Mouse (Mus musculus): Measurements from ENCODE around the gene Dnttip2.
A peak's percentile ranks its signal among the peaks of the same experiment; 100 is the strongest.
"Not testable (repeated sequence)": the region's sequence is repeated elsewhere in the genome, so short reads cannot be mapped to it uniquely, and the experiment has no call there.

Dnttip2 gene

GRCm38 (mm10) chr3:122274241-122275024 is at the start of gene Dnttip2:
Dnttip2 (plus strand) TSS chr3:122274388.
- DNase-seq (ENCODE audit: low read depth) = peak; percentile 87

- DNase-seq (ENCODE audit: low read depth) = not testable (repeated sequence)
Observed at GRCm38 (mm10) chr3:122226972-122227371, 47.2 kb upstream of the Dnttip2 start.

GRCm38 (mm10) chr3:122235772-122236171 is 38.4 kb upstream of the Dnttip2 start:
- no peak for DNase-seq (ENCODE audit: low read depth)

- no peak for DNase-seq (ENCODE audit: low read depth)
Observed at GRCm38 (mm10) chr3:122242876-122243275, 31.3 kb upstream of the Dnttip2 start.

DNA sequence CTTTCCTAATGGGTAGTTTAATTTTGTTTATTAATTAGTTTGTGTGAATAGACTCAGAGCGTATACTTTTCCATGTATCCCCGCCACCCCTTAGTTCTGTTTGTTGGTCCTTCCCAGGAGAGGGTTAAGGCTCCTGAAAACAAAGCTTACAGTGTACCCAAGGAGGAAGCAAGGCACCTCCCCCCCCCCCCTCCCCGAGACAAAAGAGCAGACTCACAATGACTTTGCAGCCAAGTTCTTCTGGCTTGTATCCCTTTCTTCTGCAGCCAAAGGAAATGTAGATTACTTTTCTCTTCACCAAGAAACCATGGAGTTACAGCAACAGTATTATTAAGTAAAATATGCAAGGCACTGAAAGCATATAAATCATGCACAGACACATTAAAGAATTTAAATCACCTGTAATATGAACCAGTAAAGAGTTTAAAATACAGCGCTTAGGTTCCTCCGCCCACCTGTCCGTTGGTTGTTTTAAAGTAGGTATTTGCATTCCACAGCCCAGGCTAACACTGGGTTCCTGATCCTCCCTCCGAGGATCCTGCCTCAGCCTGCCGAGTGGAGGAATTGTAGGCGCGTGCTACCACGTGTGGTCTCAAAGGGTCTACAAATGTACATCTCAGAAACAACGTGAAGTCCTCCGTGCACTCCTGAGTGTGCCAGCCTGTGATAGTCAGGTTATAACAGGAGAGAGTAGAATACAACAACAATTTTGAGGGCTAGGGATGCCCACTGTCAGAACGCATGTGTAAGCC is 30.6 kb upstream of the Dnttip2 start:
- DNase-seq (ENCODE audit: low read depth) = no peak

- peak; percentile 13 for DNase-seq (ENCODE audit: low read depth)
Observed at GRCm38 (mm10) chr3:122244759-122245158, 29.4 kb upstream of the Dnttip2 start.

DNA sequence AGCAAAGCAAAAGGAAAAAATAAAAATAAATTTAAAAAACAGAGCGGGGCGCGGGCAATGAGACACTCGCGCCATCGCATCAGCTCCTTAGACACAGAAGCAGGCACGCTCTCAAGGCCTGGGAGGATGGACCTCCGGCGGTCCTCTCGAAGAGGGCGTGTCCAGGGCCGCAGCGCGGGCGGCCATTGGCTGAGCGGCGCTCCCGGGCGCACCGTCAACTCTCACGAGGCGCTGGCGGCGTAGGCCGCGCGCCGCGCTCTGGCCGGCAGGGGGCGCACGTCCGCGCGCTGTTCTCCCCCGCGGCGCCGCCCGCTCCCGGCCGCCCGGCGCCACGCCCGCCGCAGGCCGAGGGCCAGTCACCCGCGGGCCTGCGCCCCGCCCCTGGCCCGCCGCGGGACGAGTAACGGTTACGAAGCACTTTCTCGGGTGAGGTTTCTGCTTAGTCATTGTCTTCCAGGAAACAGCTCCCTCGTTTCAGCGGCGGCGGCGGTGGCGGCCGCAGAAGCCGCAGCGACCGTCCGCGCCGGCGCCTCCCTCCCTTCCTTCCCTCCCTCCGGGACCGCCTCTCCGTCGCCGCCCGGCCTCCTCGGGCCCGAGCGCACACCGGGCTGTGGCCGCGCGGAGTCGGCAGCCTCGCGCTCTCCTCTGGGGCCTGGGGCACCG is 28.8 kb upstream of the Dnttip2 start, which contains the start of gene Gclm:
Gclm (plus strand) TSS at position 343 of the 663 bp plus-strand sequence.
- peak; percentile 94 for DNase-seq (ENCODE audit: low read depth)

DNA sequence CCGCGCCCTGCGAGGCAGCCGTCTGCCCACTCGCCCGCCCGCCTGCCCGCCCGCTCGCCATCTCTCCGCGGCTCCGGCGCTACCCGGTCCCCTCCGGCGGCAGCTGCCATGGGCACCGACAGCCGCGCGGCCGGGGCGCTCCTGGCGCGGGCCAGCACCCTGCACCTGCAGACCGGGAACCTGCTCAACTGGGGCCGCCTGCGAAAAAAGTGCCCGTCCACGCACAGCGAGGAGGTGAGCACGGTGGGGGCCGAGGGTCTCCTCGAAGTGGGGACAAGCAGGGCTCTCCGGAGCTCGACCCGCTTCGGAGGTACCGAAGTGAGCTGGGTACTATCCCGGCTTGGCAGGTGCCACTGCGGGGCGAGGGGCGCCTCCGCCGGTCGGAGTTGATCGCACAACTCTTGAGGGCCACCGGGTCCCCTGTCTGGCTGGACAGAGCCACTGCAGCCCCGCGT is 28.3 kb upstream of the Dnttip2 start:
- no peak for DNase-seq (ENCODE audit: low read depth)

DNA sequence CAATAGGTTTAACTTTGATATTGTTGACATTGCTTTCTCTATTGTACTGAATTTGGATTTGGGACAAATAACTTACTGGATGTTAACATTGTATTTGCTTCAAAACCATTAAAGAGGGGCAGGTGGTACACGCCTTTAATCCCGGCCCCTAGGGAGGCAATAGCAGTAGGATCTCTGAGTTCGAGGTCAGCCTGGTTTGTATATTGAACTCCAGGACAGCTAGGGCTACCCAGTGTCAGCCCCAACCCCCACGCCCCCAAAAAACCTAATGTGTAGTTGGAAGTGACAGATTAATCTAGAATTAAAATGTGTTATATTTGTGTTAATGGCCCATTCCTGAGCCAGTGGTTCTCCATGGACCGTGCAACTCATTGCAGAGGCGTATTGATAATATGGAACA is 27.8 kb upstream of the Dnttip2 start:
- no peak for DNase-seq (ENCODE audit: low read depth)

GRCm38 (mm10) chr3:122246986-122247767 is 27.0 kb upstream of the Dnttip2 start:
- no peak for DNase-seq (ENCODE audit: low read depth)

GRCm38 (mm10) chr3:122247768-122248100 is 26.5 kb upstream of the Dnttip2 start:
- no peak for DNase-seq (ENCODE audit: low read depth)

- DNase-seq (ENCODE audit: low read depth) = no peak
Observed at GRCm38 (mm10) chr3:122252466-122253253, 21.5 kb upstream of the Dnttip2 start.

- DNase-seq (ENCODE audit: low read depth) = not testable (repeated sequence)
Observed at GRCm38 (mm10) chr3:122254050-122254449, 20.1 kb upstream of the Dnttip2 start.

GRCm38 (mm10) chr3:122269986-122270385 is 4.2 kb upstream of the Dnttip2 start:
- DNase-seq (ENCODE audit: low read depth) = no peak

- not testable (repeated sequence) for DNase-seq (ENCODE audit: low read depth)
Observed at GRCm38 (mm10) chr3:122272565-122272964, 1.6 kb upstream of the Dnttip2 start.

- peak; percentile 77 for DNase-seq (ENCODE audit: low read depth)
Observed at GRCm38 (mm10) chr3:122273407-122274240, 564 bp upstream of the Dnttip2 start.

DNA sequence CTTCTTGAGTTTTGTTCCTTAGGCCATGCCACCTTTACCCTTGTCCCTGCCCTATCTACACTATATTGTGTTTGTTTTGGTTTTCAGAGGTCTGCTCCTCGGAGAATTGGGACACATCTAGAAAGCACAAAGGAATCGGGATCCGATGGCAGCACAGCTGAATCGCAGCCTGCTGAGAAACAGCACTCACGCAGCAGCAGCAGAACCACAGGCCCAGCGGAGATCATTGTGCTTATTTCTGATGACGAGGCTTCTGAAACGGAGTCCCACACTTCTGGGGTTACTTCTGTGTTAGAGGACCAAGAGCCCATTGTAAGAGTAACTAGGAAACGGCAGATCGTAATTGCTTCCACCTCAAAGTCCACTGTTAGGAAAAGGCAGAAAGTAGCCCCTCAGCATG is 923 bp downstream of the Dnttip2 start:
- peak; percentile 20 for DNase-seq (ENCODE audit: low read depth)

DNA sequence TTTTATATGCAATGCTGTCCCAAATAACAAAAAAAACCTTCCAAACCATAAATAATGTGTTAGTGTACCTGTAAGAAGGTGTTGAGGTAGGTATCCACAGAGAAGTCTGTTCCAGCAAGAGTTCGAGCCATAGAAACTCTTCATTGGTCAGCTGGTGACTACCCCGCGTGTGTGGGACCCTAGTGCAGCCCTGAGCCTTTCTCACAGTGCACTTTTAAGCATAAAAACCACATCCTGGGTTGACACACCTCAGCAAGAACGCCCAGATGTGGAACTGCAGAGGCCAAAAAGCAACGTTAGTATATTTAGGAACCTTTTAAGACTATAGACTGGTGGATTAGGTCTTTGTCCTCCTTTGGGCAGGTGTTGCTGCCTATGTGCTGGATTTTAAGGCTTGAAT is 13.0 kb downstream of the Dnttip2 start:
- DNase-seq (ENCODE audit: low read depth) = peak; percentile 69

- no peak for DNase-seq (ENCODE audit: low read depth)
Observed at GRCm38 (mm10) chr3:122288613-122289195, 14.5 kb downstream of the Dnttip2 start.

DNA sequence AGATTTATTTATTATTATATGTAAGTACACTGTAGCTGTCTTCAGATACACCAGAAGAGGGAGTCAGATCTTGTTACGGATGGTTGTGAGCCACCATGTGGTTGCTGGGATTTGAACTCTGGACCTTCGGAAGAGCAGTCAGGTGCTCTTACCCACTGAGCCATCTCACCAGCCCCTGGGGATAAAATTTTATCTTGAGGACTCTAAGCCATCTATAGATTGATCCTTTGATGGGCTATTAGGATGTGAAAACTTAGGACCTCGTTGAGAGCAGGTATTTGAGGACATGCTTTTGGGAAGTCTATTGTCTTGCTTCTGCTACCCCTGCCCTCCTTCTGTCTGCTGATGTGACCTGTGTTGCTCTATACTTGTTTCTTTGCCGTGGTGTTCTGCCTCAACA is 15.2 kb downstream of the Dnttip2 start:
- not testable (repeated sequence) for DNase-seq (ENCODE audit: low read depth)

All from naive thymus-derived CD4-positive, alpha-beta T cell, adult 2 months (primary cell).